Mouse (Mus musculus) thymus, adult 2 months (tissue): ENCODE measurements around the gene Ly6g5c.

Experiments used
- CTCF ChIP-seq: fragments of 200-500 bp; IDR thresholded peaks from 2 replicates; pipeline ENCODE4 v1.5.1; 2012; ENCODE audit warnings: mild to moderate bottlenecking, control low read depth, low read length, moderate library complexity, borderline replicate concordance; ENCODE audit not compliant: control insufficient read depth, poor library complexity, insufficient read depth; ENCODE audit errors: extremely low read depth
- POLR2A ChIP-seq: fragments of 200-500 bp; IDR thresholded peaks from 2 replicates; pipeline ENCODE4 v1.6.1; 2012; ENCODE audit warnings: mild to moderate bottlenecking, low read length, control low read depth, moderate library complexity; ENCODE audit not compliant: control insufficient read depth, poor library complexity, insufficient read depth; ENCODE audit errors: extremely low read depth

DNA sequence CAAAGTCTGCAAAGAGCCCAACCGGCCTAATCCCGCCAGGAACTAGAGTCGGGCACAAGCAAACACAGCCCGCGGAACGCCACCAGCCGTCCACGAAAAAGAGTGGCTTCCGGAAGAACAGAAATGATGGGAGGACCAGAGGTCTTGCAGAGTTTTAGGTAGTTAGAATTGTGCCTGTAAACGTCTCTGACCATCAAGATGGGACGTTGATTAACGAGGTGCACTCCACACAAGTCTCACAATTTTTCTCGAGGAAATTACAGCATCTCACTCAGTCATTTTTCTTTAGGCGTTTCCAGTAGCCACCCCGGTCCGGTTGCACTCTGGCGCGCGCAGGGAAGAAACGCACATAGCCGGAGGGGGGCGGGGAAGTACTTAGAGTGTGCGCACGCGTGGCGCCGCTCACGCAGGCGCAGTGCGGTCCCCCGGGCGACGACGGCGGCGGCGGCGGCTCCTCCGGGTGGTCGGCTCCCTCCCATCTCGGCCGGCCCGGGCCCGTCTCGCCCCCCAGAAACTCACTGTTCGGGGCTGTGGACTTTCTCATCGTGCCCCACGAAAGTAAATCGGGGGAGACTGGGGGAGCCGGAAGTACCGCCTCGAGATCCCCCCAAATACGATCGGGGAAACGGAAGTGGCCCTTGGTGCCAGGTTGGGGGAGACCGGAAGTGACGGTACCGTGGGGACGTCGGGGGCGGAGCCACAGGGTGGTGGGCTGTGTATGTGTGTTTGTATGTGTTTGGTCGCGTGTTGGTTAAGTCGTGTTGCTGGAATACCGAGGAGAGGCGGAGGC is 26.9 kb downstream of the Ly6g5c start, which contains the start of gene Bag6:
- TF ChIP-seq CTCF, result 0 out of 2 replicates have a peak, but pooled peaks have one; percentile 5
- TF ChIP-seq POLR2A, result peak; percentile 74; the same call in 1 of the 2 replicates
